Mouse (Mus musculus): ENCODE measurements around the gene Vta1. TPM values are rescaled to one million over a fixed set of nuclear protein-coding genes. Genes with fewer than 3 reads are reported as not detected.

Vta1 gene
- total RNA-seq, 2 experiments from 2014 or later: 68.3 to 70.9 TPM

Other genes starting within 250 kb of the Vta1 start
- 1 to 10 TPM; 1.3 to 1.5 TPM for gene Adgrg6, start 159.9 kb downstream of the Vta1 start, total RNA-seq (2021)
- gene Nmbr, start within 50 bp of the Vta1 start, total RNA-seq (2021): 1 to 10 TPM; 3.7 to 5.8 TPM
- gene Gje1, start 12.7 kb upstream of the Vta1 start, total RNA-seq (2021): not detected

All from layer of hippocampus, adult 18-20 months (tissue).